Mouse (Mus musculus) cerebellum, adult 2 months (tissue): ENCODE data around the gene Napa. TPM values are rescaled to one million over a fixed set of nuclear protein-coding genes. Genes with fewer than 3 reads are reported as not detected.

Experiments used
- DNase-seq, 2 experiments: peaks; one replicate each; pipeline ENCODE4 v3.0.0; 2021
- H3K27ac ChIP-seq: fragments of 200-500 bp; 2 replicates; pipeline ENCODE4 v1.5.1; 2012; ENCODE audit warnings: low read length, control low read depth, inconsistent platforms; ENCODE audit not compliant: insufficient read depth
- H3K27me3 ChIP-seq: fragments of 200-500 bp; 2 replicates; pipeline ENCODE4 v1.6.1; 2012; ENCODE audit warnings: inconsistent platforms, mild to moderate bottlenecking, low read length, moderate library complexity; ENCODE audit not compliant: control insufficient read depth, insufficient read depth
- H3K4me1 ChIP-seq: fragments of 200-500 bp; 2 replicates; pipeline ENCODE4 v1.6.1; 2011; ENCODE audit warnings: low read length; ENCODE audit not compliant: control insufficient read depth, insufficient read depth
- H3K4me3 ChIP-seq: fragments of 200-500 bp; replicated peaks from 2 replicates; pipeline ENCODE3; 2011; ENCODE audit warnings: mild to moderate bottlenecking, low read depth, low read length, control low read depth; ENCODE audit not compliant: insufficient read depth
- CTCF ChIP-seq: fragments of 200-500 bp; IDR thresholded peaks from 2 replicates; pipeline ENCODE4 v1.5.1; 2011; ENCODE audit warnings: low read depth, mild to moderate bottlenecking, control low read depth, low read length, moderate library complexity, borderline replicate concordance; ENCODE audit not compliant: insufficient read depth
- POLR2A ChIP-seq: fragments of 200-500 bp; IDR thresholded peaks from 2 replicates; pipeline ENCODE4 v1.6.1; 2011; ENCODE audit warnings: low read length, control low read depth, borderline replicate concordance; ENCODE audit not compliant: insufficient read depth
- WGBS: fragments of 180-500 bp; shearing (Covaris S2); methylation state at CpG from one replicate; pipeline ENCODE4 v1.1.7; 2018; 5-methylcytosine and 5-hydroxymethylcytosine counted together
- polyA plus RNA-seq: library from polyadenylated mRNA; depleted of rRNA; stranded (reverse); fragments of >200 nt; gene quantifications from 2 replicates; pipeline ENCODE4 v1.2.3, GENCODE M21; 2012

Napa gene
- polyA plus RNA-seq, 1 experiment = 447 TPM

- TF ChIP-seq CTCF (no peak), POLR2A (no peak)
- DNase-seq = peak in 1 of 2 experiments; percentile 7
- 68% methylated on average over 4 of the region's 4 CpGs for WGBS
- Histone ChIP-seq H3K27ac (no peak overlapping the region), H3K4me3 (no peak overlapping the region), H3K4me1 (no peaks in the 10 kb centered on the region; the same call in 1 of the 2 replicates), H3K27me3 (no peaks in the 10 kb centered on the region)
Observed at GRCm38 (mm10) chr7:16054966-16055365, 43.3 kb upstream of the Napa start.

DNA sequence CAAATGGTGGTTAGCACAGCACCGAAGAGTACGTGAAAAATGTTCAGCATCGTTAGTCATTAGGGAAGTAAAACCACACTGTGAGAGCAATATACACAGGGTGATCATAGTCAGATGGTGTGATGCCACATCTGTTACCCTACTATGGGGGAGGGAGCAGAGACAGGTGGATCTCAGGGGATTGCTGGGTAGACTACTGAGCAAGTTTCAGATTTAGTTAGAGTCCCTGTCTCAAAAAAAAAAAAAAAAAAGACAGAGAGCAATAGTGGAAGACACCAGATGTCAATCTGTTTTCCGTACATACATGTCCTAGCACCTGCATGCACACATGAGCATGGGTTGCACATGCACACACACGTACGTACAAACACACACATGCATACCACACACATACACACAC, 42.6 kb upstream of the Napa start:
- H3K4me3 ChIP-seq = no peak overlapping the region

GRCm38 (mm10) chr7:16056459-16057135, 41.7 kb upstream of the Napa start:
- TF ChIP-seq CTCF = peak; percentile 73; the same call in 1 of the 2 replicates
- no peak for TF ChIP-seq POLR2A
- Histone ChIP-seq H3K27ac (no peak overlapping the region), H3K4me3 (no peak overlapping the region), H3K4me1 (no peaks in the 10 kb centered on the region), H3K27me3 (no peaks in the 10 kb centered on the region)
- 24% methylated on average over 5 of the region's 5 CpGs for WGBS
- peak; percentile 71 to 76 for DNase-seq

More for the DNA sequence above, 42.6 kb upstream of the Napa start:
- H3K4me1 ChIP-seq = no peaks in the 10 kb centered on the region; the same call in 1 of the 2 replicates
- no peaks in the 10 kb centered on the region for H3K27me3 ChIP-seq
- TF ChIP-seq CTCF = no peak
- no peak for TF ChIP-seq POLR2A
- 86% methylated on average over 6 of the region's 6 CpGs for whole genome bisulfite sequencing
- DNase-seq = no peak
- no peak overlapping the region for H3K27ac ChIP-seq

GRCm38 (mm10) chr7:16057136-16057534, 41.1 kb upstream of the Napa start:
- Histone ChIP-seq H3K4me1 (no peaks in the 10 kb centered on the region), H3K27me3 (no peaks in the 10 kb centered on the region), H3K4me3 (no peak overlapping the region), H3K27ac (no peak overlapping the region)
- no peak for DNase-seq
- WGBS = 55% methylated on average over 2 of the region's 2 CpGs
- TF ChIP-seq POLR2A (no peak), CTCF (no peak)

DNA sequence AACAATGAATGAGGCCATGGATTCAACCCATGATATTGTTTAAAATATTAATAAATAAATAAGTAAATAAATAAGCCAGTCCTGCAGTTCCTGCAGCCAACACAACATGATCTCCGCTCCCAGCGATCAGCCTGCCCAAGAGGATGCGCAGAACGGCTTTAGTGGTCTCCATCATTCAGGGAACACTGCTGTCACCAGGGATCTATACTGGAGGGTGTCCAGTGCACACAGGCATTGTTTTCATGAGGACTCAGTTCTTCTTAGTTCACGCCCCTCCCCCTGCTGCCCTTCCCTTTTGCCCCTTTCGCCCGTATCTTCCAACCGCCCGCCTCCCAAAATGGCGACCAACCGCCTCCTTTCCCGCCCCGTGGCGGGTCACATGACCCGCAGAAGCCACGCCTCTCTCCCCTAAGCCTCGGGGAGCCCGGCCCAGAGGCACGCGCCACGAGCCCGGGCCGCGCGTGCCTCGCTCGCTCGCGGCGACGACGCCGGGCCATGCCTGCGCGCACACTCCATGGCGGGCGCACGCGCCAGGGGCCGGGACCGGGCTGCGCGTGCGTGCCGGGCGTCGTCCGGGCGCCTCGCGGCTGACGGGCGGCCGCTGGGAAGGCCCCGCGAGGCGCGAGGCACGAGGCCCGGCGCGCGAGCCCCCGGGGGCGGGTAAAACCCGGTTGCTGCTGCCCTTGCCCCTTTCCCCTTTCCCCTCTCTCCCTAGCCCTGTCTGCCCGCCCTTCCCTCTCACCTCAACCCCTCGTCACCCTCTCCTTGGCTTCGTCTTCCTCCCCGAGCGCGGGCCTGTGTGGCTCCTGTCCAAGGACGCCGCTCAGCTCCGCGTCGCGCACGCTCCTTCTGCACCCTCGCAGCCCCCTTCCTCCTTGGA, 36.8 kb upstream of the Napa start, which contains the start of gene Zfp541:
Gene Zfp541, plus strand, starts transcription at position 596 of the 880 bp plus-strand sequence.
- no peak within 1 kb of the TSS for H3K27ac ChIP-seq
- H3K4me3 ChIP-seq = no peak within 1 kb of the TSS
- no peaks in the 10 kb centered on the region for H3K4me1 ChIP-seq
- DNase-seq = no peak
- WGBS = 57% methylated on average over 80 of the region's 80 CpGs
- TF ChIP-seq CTCF (no peak), POLR2A (no peak)
- no peaks in the 10 kb centered on the region for H3K27me3 ChIP-seq

DNA sequence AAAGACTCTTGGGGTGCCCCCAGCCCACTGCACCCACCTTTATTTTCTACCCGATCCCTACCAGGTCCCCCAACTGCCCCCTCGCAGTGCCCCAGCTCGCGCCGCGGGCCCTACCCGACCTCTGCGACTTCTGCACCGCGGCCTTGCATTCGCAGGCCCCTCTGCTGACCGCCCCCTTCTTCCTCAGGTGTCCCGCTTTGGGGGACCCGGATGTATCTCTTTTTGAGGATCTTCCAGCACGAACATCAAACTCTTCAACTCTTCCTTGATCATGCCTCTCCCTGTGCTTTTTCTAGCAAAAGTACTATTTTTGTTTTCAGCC, 36.2 kb upstream of the Napa start:
- TF ChIP-seq CTCF (no peak), POLR2A (no peak)
- DNase-seq = no peak
- Histone ChIP-seq H3K4me1 (no peaks in the 10 kb centered on the region), H3K27ac (no peak overlapping the region), H3K27me3 (no peaks in the 10 kb centered on the region), H3K4me3 (no peak overlapping the region)
- 84% methylated on average over 15 of the region's 15 CpGs for WGBS

DNA sequence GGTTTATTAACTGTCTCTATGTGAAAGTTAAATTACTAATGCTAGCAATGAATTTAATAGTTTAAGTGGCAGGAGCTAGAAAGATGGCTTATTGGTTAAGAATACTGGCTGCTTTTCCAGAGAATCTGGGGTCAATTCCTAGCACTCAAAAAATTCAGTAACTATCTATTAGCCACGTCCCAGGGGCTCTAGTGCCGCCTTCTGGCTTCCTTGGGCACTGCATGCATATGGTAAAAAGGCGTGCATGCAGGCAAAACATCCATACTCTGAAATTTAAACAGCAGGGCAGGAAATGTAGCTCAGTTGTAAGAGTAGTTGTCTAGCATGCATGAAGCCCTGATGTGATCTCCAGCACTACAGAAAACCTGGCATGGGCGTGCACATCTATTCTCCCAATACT, 34.8 kb upstream of the Napa start:
- WGBS = 50% methylated on average over 4 of the region's 4 CpGs
- H3K27ac ChIP-seq = no peak overlapping the region
- TF ChIP-seq POLR2A = no peak
- peak; percentile 32; the same call in 1 of the 2 replicates for TF ChIP-seq CTCF
- H3K27me3 ChIP-seq = no peaks in the 10 kb centered on the region
- H3K4me3 ChIP-seq = no peak overlapping the region
- no peaks in the 10 kb centered on the region for H3K4me1 ChIP-seq
- no peak for DNase-seq
